Mouse (Mus musculus) neutrophil, adult 5-6 weeks (primary cell): ENCODE results near the gene Gpbp1l1. TPM values are rescaled to one million over a fixed set of nuclear protein-coding genes. Genes with fewer than 3 reads are reported as not detected.

Source experiments
- ATAC-seq: fragments of 151-379, 151-347 bp; 2 replicates; pipeline ENCODE4 v1.8.0; 2017; ENCODE audit warnings: mild to moderate bottlenecking, moderate TSS enrichment; ENCODE audit not compliant: insufficient number of reproducible peaks, poor library complexity, low FRiP score, severe bottlenecking; ENCODE audit errors: extremely low read depth
- total RNA-seq: library from RNA; stranded (forward); fragments of 200-1000 nt; gene quantifications from 2 replicates; pipeline ENCODE4 v1.2.3, GENCODE M21; 2017

Gene Gpbp1l1
- 300 and 312 TPM in 2 replicates for total RNA-seq

GRCm38 (mm10) chr4:116557306-116558121 lies at the start of gene Gpbp1l1:
TSS of gene Gpbp1l1 (plus strand) at chr4:116557658.
- peak; percentile 83 for ATAC-seq

- no peak for ATAC-seq
Observed at GRCm38 (mm10) chr4:116531109-116531508, 26.3 kb upstream of the Gpbp1l1 start.

GRCm38 (mm10) chr4:116536351-116536750 lies 21.1 kb upstream of the Gpbp1l1 start:
- ATAC-seq = no peak

- ATAC-seq = no peak
Observed at GRCm38 (mm10) chr4:116537737-116538136, 19.7 kb upstream of the Gpbp1l1 start.

GRCm38 (mm10) chr4:116550432-116550831 lies 7.0 kb upstream of the Gpbp1l1 start:
- no peak for ATAC-seq

- ATAC-seq = no peak
Observed at GRCm38 (mm10) chr4:116553035-116553434, 4.4 kb upstream of the Gpbp1l1 start.

- ATAC-seq = no peak
Observed at GRCm38 (mm10) chr4:116555413-116556300, 1.8 kb upstream of the Gpbp1l1 start, which contains the start of gene Tmem69. TSS of gene Tmem69 (minus strand) at chr4:116555936.

GRCm38 (mm10) chr4:116556561-116557305 lies 725 bp upstream of the Gpbp1l1 start:
- peak; percentile 90 for ATAC-seq

- no peak for ATAC-seq
Observed at GRCm38 (mm10) chr4:116558151-116558882, 859 bp downstream of the Gpbp1l1 start.

GRCm38 (mm10) chr4:116595793-116596192 lies 38.3 kb downstream of the Gpbp1l1 start:
- ATAC-seq = no peak

- ATAC-seq = no peak
Observed at GRCm38 (mm10) chr4:116596379-116596778, 38.9 kb downstream of the Gpbp1l1 start, which contains the start of gene Ccdc17. TSS of gene Ccdc17 (plus strand) at chr4:116596654.

- peak; percentile 91 for ATAC-seq
Observed at GRCm38 (mm10) chr4:116596978-116597881, 39.8 kb downstream of the Gpbp1l1 start.

GRCm38 (mm10) chr4:116612621-116613020 lies 55.2 kb downstream of the Gpbp1l1 start:
- ATAC-seq = no peak

GRCm38 (mm10) chr4:116615237-116615636 lies 57.8 kb downstream of the Gpbp1l1 start:
- ATAC-seq = no peak

GRCm38 (mm10) chr4:116624831-116625230 lies 67.4 kb downstream of the Gpbp1l1 start:
- ATAC-seq = no peak

GRCm38 (mm10) chr4:116626658-116627358 lies 69.3 kb downstream of the Gpbp1l1 start:
- ATAC-seq = peak; percentile 68

GRCm38 (mm10) chr4:116627359-116627716 lies 69.9 kb downstream of the Gpbp1l1 start:
- peak; percentile 81 for ATAC-seq
